Mouse (Mus musculus) left cerebral cortex, adult 8-10 months (tissue): ENCODE measurements around the gene P4ha1. TPM values are rescaled to one million over a fixed set of nuclear protein-coding genes. Genes with fewer than 3 reads are reported as not detected.

ENCODE experiments used
- DNase-seq, 2 experiments: peaks; one replicate each; pipeline ENCODE4 v3.0.0; 2022; ENCODE audit warnings: low spot score in 2 of 2
- total RNA-seq, 4 experiments: library from RNA; stranded (reverse); gene quantifications; 2 replicates each; pipeline ENCODE4 v1.2.4; 2022

The P4ha1 gene
- total RNA-seq, 4 experiments from 2014 or later = 30.4 to 37.8 (median 35.9) TPM

GRCm38 (mm10) chr10:59323488-59324161 lies 529 bp downstream of the P4ha1 start:
- peak in 1 of 2 experiments; percentile 48 for DNase-seq

- no peak for DNase-seq
Observed at GRCm38 (mm10) chr10:59324311-59325165, 1.4 kb downstream of the P4ha1 start.

GRCm38 (mm10) chr10:59326612-59327315 lies 3.7 kb downstream of the P4ha1 start:
- DNase-seq = no peak

- DNase-seq = no peak
Observed at GRCm38 (mm10) chr10:59327316-59327710, 4.2 kb downstream of the P4ha1 start.

GRCm38 (mm10) chr10:59331546-59332256 lies 8.6 kb downstream of the P4ha1 start:
- no peak for DNase-seq

GRCm38 (mm10) chr10:59333400-59333799 lies 10.3 kb downstream of the P4ha1 start:
- no peak for DNase-seq

- peak in 1 of 2 experiments; percentile 73 for DNase-seq
Observed at GRCm38 (mm10) chr10:59334899-59335798, 12.1 kb downstream of the P4ha1 start.

GRCm38 (mm10) chr10:59336124-59336523 lies 13.0 kb downstream of the P4ha1 start:
- no peak for DNase-seq

GRCm38 (mm10) chr10:59346560-59346959 lies 23.5 kb downstream of the P4ha1 start:
- DNase-seq = no peak

- DNase-seq = no peak
Observed at GRCm38 (mm10) chr10:59348200-59348599, 25.1 kb downstream of the P4ha1 start.

GRCm38 (mm10) chr10:59349536-59349935 lies 26.4 kb downstream of the P4ha1 start:
- no peak for DNase-seq

GRCm38 (mm10) chr10:59353065-59353464 lies 30.0 kb downstream of the P4ha1 start:
- no peak for DNase-seq

GRCm38 (mm10) chr10:59354120-59354519 lies 31.0 kb downstream of the P4ha1 start:
- DNase-seq = no peak

- DNase-seq = no peak
Observed at GRCm38 (mm10) chr10:59355020-59355419, 31.9 kb downstream of the P4ha1 start.

- DNase-seq = no peak
Observed at GRCm38 (mm10) chr10:59358744-59359143, 35.6 kb downstream of the P4ha1 start.

- no peak for DNase-seq
Observed at GRCm38 (mm10) chr10:59363208-59363607, 40.1 kb downstream of the P4ha1 start.

GRCm38 (mm10) chr10:59364551-59364950 lies 41.5 kb downstream of the P4ha1 start:
- no peak for DNase-seq

- no peak for DNase-seq
Observed at GRCm38 (mm10) chr10:59365804-59366589, 42.9 kb downstream of the P4ha1 start.

- DNase-seq = no peak
Observed at GRCm38 (mm10) chr10:59366746-59367145, 43.6 kb downstream of the P4ha1 start.
